Mouse (Mus musculus) midbrain, embryonic 13.5 days (tissue): Measurements from ENCODE around the gene Snx9. TPM values are rescaled to one million over a fixed set of nuclear protein-coding genes. Genes with fewer than 3 reads are reported as not detected.

ENCODE experiments used
- ATAC-seq: fragments of 200-750 bp; cut with Nextera tagmentation; 2 replicates; pipeline ENCODE4 v1.8.0; 2017; ENCODE audit warnings: mild to moderate bottlenecking, moderate TSS enrichment, moderate library complexity
- H3K27ac ChIP-seq: fragments of 300-500 bp; sonication (generic); 2 replicates; pipeline ENCODE4 v1.5.1; 2015; ENCODE audit warnings: inconsistent platforms, mild to moderate bottlenecking, moderate library complexity
- H3K27me3 ChIP-seq: fragments of 300-500 bp; sonication (generic); 2 replicates; pipeline ENCODE4 v1.6.1; 2015; ENCODE audit warnings: mild to moderate bottlenecking, inconsistent platforms
- H3K36me3 ChIP-seq: fragments of 300-500 bp; sonication (generic); 2 replicates; pipeline ENCODE4 v1.6.1; 2015; ENCODE audit warnings: mild to moderate bottlenecking, inconsistent platforms
- H3K4me1 ChIP-seq: fragments of 300-500 bp; sonication (generic); replicated peaks from 2 replicates; pipeline ENCODE4 v1.6.1; 2015; ENCODE audit warnings: inconsistent platforms
- H3K4me2 ChIP-seq: fragments of 300-500 bp; sonication (generic); replicated peaks from 2 replicates; pipeline ENCODE4 v1.6.1; 2015; ENCODE audit warnings: moderate library complexity, mild to moderate bottlenecking, inconsistent platforms
- H3K4me3 ChIP-seq: fragments of 300-500 bp; sonication (generic); replicated peaks from 2 replicates; pipeline ENCODE4 v1.5.1; 2015; ENCODE audit warnings: mild to moderate bottlenecking, inconsistent platforms
- H3K9ac ChIP-seq: fragments of 300-500 bp; sonication (generic); replicated peaks from 2 replicates; pipeline ENCODE4 v1.6.1; 2015; ENCODE audit warnings: mild to moderate bottlenecking, inconsistent platforms
- H3K9me3 ChIP-seq: fragments of 300-500 bp; sonication (generic); 2 replicates; pipeline ENCODE4 v1.6.1; 2016; ENCODE audit warnings: mild to moderate bottlenecking, inconsistent platforms
- WGBS: fragments of 180-500 bp; shearing (Covaris S2); methylation state at CpG from one replicate; pipeline ENCODE4 v1.1.7; 2015; 5-methylcytosine and 5-hydroxymethylcytosine counted together
- polyA plus RNA-seq: library from polyadenylated mRNA; unstranded; fragments of >200 nt; fragmentation: Nextera tagmentation; extraction: Ambion mirVana; gene quantifications from 2 replicates; pipeline ENCODE4 v1.2.1, GENCODE M21; 2015

Gene Snx9
- polyA plus RNA-seq, 1 experiment from 2014 or later = 7.4 TPM

DNA sequence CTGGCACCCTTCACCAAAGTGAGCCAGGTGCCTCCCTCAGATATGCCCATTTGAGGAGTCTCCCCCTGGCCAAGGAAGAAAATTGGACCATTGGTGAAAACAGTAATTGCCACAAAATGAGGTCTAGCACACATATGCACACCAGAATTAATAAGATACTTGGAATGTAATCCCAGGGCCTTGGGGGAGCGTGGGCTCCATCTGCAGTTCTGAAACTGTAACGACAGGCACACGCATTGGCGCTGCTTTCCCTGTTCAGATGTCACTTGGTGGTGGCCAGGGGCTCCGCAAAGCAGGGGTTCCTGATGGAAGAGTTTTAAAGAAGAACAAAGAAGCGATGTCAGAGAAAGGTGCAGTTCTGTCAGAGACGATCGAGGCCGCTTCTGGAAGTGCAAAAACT, 82.2 kb downstream of the Snx9 start:
- no peaks in the 10 kb centered on the region for H3K4me1 ChIP-seq
- H3K27me3 ChIP-seq = no peaks in the 10 kb centered on the region
- WGBS = 71% methylated on average over 9 of the region's 9 CpGs
- H3K9ac ChIP-seq = no peak overlapping the region
- H3K9me3 ChIP-seq = no peaks in the 10 kb centered on the region
- no peak overlapping the region for H3K4me3 ChIP-seq
- H3K4me2 ChIP-seq = no peak overlapping the region
- peaks cover 32% of the 10 kb centered on the region for H3K36me3 ChIP-seq
- H3K27ac ChIP-seq = no peak overlapping the region
- ATAC-seq = 0 out of 2 replicates have a peak, but pooled peaks have one; percentile 43

DNA sequence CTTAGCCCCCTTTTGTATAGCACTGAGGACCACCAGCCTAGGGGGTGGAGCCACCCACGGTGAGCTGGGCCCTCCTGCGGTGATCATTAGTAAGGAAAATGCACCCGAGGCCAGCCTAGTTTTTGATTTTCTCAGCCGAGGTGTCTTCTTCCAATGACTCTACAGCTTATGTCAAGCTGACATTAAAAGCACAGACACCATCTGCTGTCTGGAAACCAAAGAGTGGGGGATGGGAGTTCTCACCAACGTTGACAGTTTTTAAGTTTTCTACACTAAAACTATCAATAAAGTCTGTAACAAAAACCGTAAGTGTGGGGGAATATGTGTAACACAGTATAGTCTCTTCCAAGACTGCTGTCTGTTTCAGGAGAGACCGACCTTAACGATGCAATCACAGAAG, 83.1 kb downstream of the Snx9 start:
- Histone ChIP-seq H3K27me3 (no peaks in the 10 kb centered on the region), H3K4me3 (no peak overlapping the region), H3K9me3 (no peaks in the 10 kb centered on the region), H3K27ac (no peak overlapping the region), H3K4me2 (no peak overlapping the region), H3K9ac (no peak overlapping the region), H3K36me3 (peaks cover 23% of the 10 kb centered on the region), H3K4me1 (no peaks in the 10 kb centered on the region)
- no peak for ATAC-seq
- 61% methylated on average over 8 of the region's 8 CpGs for WGBS

DNA sequence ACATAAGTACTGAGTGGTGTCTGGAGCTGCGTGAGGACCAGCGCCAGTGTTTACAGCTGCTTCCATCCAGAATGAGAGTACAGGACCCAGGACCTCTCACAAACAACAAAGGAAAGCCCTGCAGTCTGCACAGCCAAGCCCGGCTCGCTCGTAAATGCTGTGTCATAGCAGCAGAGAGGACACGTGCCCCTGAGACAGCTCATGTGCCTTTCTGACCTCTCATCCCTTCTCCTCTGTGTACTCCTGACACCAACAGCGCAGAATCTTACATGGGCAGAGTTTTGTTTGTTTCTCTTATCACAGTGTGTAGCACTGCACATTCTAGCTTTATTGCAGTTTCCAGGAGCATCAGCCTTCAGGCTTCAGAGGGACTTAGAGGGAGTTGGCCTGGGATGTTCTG, 85.6 kb downstream of the Snx9 start:
- Histone ChIP-seq H3K9ac (no peak overlapping the region), H3K36me3 (peaks cover 10% of the 10 kb centered on the region), H3K4me2 (no peak overlapping the region), H3K4me3 (no peak overlapping the region), H3K27me3 (no peaks in the 10 kb centered on the region), H3K9me3 (no peaks in the 10 kb centered on the region), H3K4me1 (no peaks in the 10 kb centered on the region), H3K27ac (no peak overlapping the region)
- 87% methylated on average over 7 of the region's 7 CpGs for WGBS
- ATAC-seq = no peak

DNA sequence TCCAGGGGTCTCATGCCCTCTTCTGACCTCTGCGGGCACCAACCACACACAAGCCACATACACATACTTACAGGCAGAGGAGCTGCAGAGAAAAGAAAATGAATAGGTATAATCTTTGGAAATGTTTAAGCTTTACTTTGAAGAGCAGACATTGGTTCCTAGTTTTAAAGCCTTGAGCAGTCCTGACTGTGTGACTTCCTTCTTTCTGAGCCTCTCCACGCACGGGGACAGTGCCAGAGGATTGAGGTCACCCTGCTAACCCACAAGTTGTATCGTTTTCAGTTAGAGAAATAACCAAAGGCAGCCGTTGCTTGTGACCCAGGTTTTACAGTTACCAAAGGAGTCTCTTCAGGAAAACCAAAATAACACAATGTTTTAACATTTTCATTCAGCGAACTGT, 87.9 kb downstream of the Snx9 start:
- Histone ChIP-seq H3K36me3 (peaks cover 10% of the 10 kb centered on the region), H3K27ac (no peak overlapping the region), H3K4me2 (no peak overlapping the region), H3K4me3 (no peak overlapping the region), H3K27me3 (no peaks in the 10 kb centered on the region), H3K9me3 (no peaks in the 10 kb centered on the region), H3K9ac (no peak overlapping the region), H3K4me1 (0 out of 2 replicates have a peak, but pooled peaks cover 2% of the 10 kb centered on the region)
- 89% methylated on average over 6 of the region's 6 CpGs for WGBS
- ATAC-seq = no peak

DNA sequence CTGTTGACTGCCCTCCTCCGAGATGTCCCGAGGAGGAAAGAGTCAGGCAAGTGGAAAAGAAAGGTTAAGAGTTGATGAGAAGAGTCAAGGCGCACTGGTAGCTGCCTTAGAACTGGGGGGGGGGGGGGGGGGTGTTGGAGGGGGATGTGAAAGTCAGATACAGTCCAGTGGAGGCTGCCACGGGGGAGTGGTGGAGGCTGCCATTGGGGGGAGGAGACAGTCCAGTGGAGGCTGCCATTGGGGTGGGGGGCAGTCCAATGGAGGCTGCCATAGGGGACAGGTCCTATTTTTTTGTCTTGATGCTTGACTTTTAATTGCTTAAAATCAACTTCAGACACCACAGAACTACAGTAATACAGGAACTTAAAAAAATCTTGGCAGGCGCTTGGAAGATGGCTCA, 91.0 kb downstream of the Snx9 start:
- no peak overlapping the region for H3K27ac ChIP-seq
- no peak overlapping the region for H3K4me3 ChIP-seq
- H3K27me3 ChIP-seq = no peaks in the 10 kb centered on the region
- WGBS = 85% methylated on average over 5 of the region's 5 CpGs
- H3K9ac ChIP-seq = no peak overlapping the region
- no peak overlapping the region for H3K4me2 ChIP-seq
- no peaks in the 10 kb centered on the region for H3K9me3 ChIP-seq
- H3K4me1 ChIP-seq = peaks cover 18% of the 10 kb centered on the region
- ATAC-seq = no peak
- H3K36me3 ChIP-seq = 0 out of 2 replicates have a peak, but pooled peaks cover 1% of the 10 kb centered on the region

DNA sequence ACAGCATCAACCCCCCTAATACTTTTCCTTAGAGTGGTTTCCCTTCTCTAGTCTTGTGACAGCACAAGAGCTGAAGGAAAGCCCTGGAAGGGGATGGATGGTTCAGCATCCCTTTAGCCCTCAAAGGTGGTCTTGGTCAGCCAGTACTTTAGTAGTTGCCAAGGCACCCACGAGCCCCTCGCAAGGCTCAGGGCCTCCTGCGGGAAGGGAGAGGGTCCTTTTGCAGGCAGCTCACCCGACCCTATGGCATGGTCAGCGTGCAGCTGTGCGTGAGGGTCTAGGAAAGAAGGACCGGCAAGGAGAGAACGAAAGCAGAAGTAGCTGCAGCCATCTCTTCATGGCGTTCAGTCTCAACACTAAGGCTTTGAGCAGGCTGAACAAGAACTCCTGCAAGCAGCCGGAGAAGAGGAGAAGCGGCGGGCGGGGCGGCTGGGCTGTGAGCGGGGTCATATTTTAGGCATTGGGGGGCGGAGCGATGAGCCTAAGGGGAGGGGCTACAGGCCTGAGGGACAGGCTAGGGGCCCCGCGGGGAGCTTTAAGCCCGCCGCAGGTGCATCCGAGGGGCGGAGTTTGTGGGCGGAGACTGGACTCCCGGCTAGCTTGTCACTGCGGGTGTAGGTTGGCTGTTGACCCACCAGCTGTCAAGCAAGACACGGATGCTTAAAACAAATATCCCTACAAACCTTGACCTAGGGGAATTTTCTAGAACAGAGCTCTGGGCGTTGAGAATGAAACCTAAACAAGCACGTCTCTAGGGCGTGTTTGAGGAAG, 93.6 kb downstream of the Snx9 start:
- Histone ChIP-seq H3K27me3 (peaks cover 21% of the 10 kb centered on the region), H3K4me2 (peak overlapping the region; percentile 69), H3K36me3 (no peaks in the 10 kb centered on the region), H3K9ac (peak overlapping the region; percentile 55), H3K9me3 (no peaks in the 10 kb centered on the region), H3K4me3 (peak overlapping the region; percentile 41), H3K4me1 (peaks cover 18% of the 10 kb centered on the region), H3K27ac (peak overlapping the region; percentile 31; the same call in 1 of the 2 replicates)
- peak; percentile 75 for ATAC-seq
- 1% methylated on average over 30 of the region's 30 CpGs for WGBS

DNA sequence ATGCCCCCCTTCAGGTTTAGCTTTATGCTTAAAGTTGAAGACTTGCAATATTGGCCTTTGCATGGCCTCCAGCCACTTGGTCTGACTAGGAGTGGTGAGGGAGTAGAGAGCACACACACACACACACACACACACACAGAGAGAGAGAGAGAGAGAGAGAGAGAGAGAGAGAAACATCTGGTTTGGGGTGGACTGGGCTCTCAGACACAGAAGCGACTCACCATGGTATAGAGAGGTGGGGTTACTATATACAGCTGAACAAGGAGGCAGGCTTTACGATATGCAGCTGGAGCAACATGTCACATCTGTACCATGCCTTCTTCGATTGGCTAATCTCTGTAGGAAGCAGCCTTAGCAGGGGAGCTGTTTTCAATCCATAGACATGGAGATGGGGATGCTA, 94.6 kb downstream of the Snx9 start:
- no peaks in the 10 kb centered on the region for H3K9me3 ChIP-seq
- no peak for ATAC-seq
- no peak overlapping the region for H3K4me2 ChIP-seq

DNA sequence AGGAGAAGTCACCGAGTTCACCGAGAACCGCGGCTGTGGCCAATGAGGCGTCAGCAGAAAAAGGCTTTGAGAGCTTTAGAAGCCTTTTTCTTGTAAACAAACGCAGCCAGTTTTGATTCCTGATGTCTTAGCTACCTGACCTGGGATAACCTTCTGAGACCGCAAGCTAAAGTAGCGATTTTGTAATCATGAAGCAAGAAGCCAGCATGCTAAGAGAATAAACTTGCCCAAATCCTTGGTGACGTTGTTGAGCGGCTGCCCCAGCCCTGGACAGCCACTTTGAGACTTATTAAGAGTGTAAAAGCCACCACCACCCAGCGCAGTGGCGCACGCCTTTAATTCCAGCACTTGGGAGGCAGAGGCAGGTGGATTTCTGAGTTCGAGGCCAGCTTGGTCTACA, 95.1 kb downstream of the Snx9 start:
- Histone ChIP-seq H3K27me3 (peaks cover 33% of the 10 kb centered on the region), H3K4me3 (no peak overlapping the region), H3K9ac (no peak overlapping the region), H3K27ac (no peak overlapping the region), H3K9me3 (no peaks in the 10 kb centered on the region), H3K36me3 (no peaks in the 10 kb centered on the region), H3K4me2 (no peak overlapping the region), H3K4me1 (peaks cover 23% of the 10 kb centered on the region)
- no peak for ATAC-seq
- 46% methylated on average over 14 of the region's 14 CpGs for WGBS

More for the DNA sequence above, 94.6 kb downstream of the Snx9 start:
- peaks cover 30% of the 10 kb centered on the region for H3K27me3 ChIP-seq
- peaks cover 20% of the 10 kb centered on the region for H3K4me1 ChIP-seq
- H3K4me3 ChIP-seq = no peak overlapping the region
- 66% methylated on average over 3 of the region's 3 CpGs for WGBS
- H3K9ac ChIP-seq = no peak overlapping the region
- H3K36me3 ChIP-seq = no peaks in the 10 kb centered on the region
- no peak overlapping the region for H3K27ac ChIP-seq

DNA sequence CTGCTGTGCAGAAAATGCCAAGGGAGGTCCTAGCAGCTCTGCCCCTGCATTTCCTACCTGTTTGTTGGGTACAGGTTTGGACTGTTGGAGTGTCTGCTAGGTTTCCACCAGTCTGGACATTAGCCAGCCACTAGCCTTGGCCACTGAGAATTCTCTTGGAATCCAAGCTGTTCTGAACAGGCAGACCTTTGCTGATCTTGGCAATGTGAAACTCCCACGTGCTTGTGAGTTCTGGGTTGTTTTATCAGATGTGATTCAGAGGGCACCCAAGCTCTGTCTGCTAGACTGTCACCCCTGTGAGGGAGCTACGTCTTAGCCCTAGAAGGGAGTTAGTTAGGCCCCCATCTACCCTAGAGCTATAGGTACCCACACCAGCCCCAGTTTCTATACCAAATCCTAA, 96.3 kb downstream of the Snx9 start:
- Histone ChIP-seq H3K27me3 (peaks cover 45% of the 10 kb centered on the region), H3K27ac (no peak overlapping the region), H3K9me3 (no peaks in the 10 kb centered on the region), H3K9ac (no peak overlapping the region), H3K4me1 (peaks cover 28% of the 10 kb centered on the region), H3K4me3 (no peak overlapping the region), H3K4me2 (no peak overlapping the region), H3K36me3 (no peaks in the 10 kb centered on the region)
- 88% methylated on average over 2 of the region's 2 CpGs for WGBS
- ATAC-seq = no peak

DNA sequence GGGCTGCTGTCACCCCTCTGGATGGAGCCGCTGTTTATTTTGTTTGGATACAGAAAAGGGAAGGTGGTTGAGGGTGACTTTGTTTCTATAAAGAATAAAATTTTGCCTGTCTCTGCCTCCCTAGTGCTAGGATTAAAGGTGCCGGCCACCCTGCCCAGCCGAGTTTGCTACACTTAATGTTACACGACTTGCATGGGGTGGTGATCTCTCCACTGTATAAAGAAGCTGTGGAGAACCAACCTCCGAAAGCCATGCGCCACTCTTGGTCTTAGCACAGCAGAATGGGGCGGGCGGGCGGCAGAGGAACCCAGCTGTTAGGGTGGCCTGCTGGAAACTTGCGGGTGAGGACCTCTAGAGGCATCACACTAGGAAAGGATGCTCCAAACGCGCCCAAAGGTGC, 98.7 kb downstream of the Snx9 start:
- Histone ChIP-seq H3K27ac (no peak overlapping the region), H3K27me3 (peaks cover 50% of the 10 kb centered on the region), H3K4me1 (peaks cover 19% of the 10 kb centered on the region), H3K36me3 (no peaks in the 10 kb centered on the region), H3K4me3 (no peak overlapping the region), H3K9ac (no peak overlapping the region), H3K9me3 (no peaks in the 10 kb centered on the region), H3K4me2 (no peak overlapping the region)
- no peak for ATAC-seq
- 65% methylated on average over 12 of the region's 12 CpGs for WGBS

DNA sequence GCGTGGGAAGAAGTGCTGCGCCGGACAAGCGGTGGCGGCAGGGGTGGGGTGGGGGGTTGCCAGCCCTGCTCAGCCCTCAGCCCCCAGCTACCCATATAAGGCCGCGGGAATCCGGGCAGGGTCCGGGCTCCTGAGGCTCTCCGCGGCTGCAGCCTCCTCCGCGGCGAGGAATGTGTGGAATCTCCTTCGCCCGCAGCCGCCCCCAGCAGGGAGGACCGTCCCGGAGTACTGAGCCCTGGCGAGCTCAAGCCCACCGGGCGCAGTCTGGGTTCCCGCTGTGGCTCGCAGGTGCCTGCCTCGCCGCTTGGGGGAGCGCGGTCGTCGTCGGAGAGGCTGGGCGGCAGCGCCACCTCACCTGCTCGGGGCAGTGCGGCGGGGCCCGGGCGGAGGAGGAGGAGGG, 99.7 kb downstream of the Snx9 start:
- under 1% methylated on average over 26 of the region's 38 CpGs for WGBS
- H3K27ac ChIP-seq = no peak overlapping the region
- H3K4me2 ChIP-seq = peak overlapping the region; percentile 73
- peaks cover 10% of the 10 kb centered on the region; the same call in 1 of the 2 replicates for H3K4me1 ChIP-seq
- H3K36me3 ChIP-seq = no peaks in the 10 kb centered on the region
- H3K9ac ChIP-seq = peak overlapping the region; percentile 46; the same call in 1 of the 2 replicates
- peak overlapping the region; percentile 48 for H3K4me3 ChIP-seq
- no peaks in the 10 kb centered on the region for H3K9me3 ChIP-seq
- peak; percentile 80 for ATAC-seq
- H3K27me3 ChIP-seq = peaks cover 50% of the 10 kb centered on the region

DNA sequence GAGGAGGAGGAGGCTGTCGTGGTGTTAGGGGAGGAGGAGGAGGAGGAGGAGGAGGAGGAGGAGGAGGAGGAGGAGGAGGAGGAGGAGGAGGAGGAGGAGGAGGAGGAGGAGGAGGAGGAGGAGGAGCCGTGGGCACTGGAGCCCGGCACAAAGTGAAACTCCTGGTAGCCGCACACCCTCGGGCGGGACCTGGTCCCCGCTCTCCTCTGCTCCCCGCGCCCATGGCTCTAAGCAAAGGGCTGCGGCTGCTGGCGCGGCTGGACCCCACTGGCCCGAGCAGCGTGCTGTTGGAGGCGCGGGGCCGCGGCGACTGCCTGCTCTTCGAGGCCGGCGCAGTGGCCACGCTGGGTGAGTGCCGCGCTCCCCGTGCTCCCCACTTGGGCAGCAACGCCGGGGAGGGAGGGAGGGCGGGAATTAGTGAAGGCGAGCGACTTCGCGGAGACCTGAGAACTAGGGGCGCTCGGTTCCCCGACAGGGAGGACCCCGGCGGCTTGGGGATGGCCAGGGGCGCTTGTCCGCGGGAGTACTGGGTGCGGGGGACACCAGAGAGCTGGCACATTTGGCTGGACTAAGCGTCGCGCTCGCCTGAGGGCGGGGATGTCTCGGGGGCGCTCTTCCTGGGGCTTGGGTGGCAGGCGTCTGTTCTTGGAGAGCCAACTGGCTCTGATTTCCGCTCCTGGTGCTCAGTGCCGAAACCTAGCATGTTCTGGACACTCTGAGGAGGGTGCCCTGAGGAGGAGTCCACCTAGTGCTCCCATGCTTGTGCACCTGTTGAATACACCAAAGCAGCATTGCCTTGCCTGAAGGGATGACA, 100.3 kb downstream of the Snx9 start, which contains the start of gene Synj2:
Gene Synj2 (plus strand): TSS at position 51 of the 814 bp plus-strand sequence.
- H3K4me1 ChIP-seq = peaks cover 10% of the 10 kb centered on the region; the same call in 1 of the 2 replicates
- H3K4me2 ChIP-seq = peak within 1 kb of the TSS; percentile 73
- no peaks in the 10 kb centered on the region for H3K36me3 ChIP-seq
- no peak within 1 kb of the TSS for H3K27ac ChIP-seq
- no peaks in the 10 kb centered on the region for H3K9me3 ChIP-seq
- peak within 1 kb of the TSS; percentile 48 for H3K4me3 ChIP-seq
- peaks cover 50% of the 10 kb centered on the region for H3K27me3 ChIP-seq
- ATAC-seq = peak; percentile 83
- peak within 1 kb of the TSS; percentile 46; the same call in 1 of the 2 replicates for H3K9ac ChIP-seq
- WGBS = 2% methylated on average over 48 of the region's 52 CpGs
